Mouse (Mus musculus): ENCODE results near the gene Dusp3. TPM values are rescaled to one million over a fixed set of nuclear protein-coding genes. Genes with fewer than 3 reads are reported as not detected.

Dusp3 gene
- polyA plus RNA-seq, 1 experiment, result 98.5 TPM

GRCm38 (mm10) chr11:101950021-101950420 lies 36.8 kb downstream of the Dusp3 start:
- Histone ChIP-seq H3K4me1 (ENCODE audit: control insufficient read depth, insufficient read depth, low read length) (peaks cover 9% of the 10 kb centered on the region), H3K27ac (ENCODE audit: insufficient read depth, low read length) (no peak overlapping the region), H3K27me3 (ENCODE audit: control insufficient read depth, insufficient read depth, low read length) (no peaks in the 10 kb centered on the region), H3K4me3 (replicated peaks; ENCODE audit: insufficient read depth, low read depth, low read length) (no peak overlapping the region)
- TF ChIP-seq POLR2A (IDR thresholded peaks at IDR 0.05; ENCODE audit: borderline replicate concordance, insufficient read depth, low read length) (no peak), CTCF (IDR thresholded peaks at IDR 0.05; ENCODE audit: borderline replicate concordance, insufficient read depth, low read depth, low read length) (no peak)
- 30% methylated on average over 5 of the region's 5 CpGs for WGBS
- peak; percentile 20 to 47 for DNase-seq

GRCm38 (mm10) chr11:101946525-101946924 lies 40.3 kb downstream of the Dusp3 start:
- Histone ChIP-seq H3K4me1 (ENCODE audit: control insufficient read depth, insufficient read depth, low read length) (peaks cover 15% of the 10 kb centered on the region), H3K4me3 (replicated peaks; ENCODE audit: insufficient read depth, low read depth, low read length) (no peak overlapping the region), H3K27me3 (ENCODE audit: control insufficient read depth, insufficient read depth, low read length) (no peaks in the 10 kb centered on the region), H3K27ac (ENCODE audit: insufficient read depth, low read length) (no peak overlapping the region)
- TF ChIP-seq CTCF (IDR thresholded peaks at IDR 0.05; ENCODE audit: borderline replicate concordance, insufficient read depth, low read depth, low read length) (no peak), POLR2A (IDR thresholded peaks at IDR 0.05; ENCODE audit: borderline replicate concordance, insufficient read depth, low read length) (no peak)
- WGBS, result 61% methylated on average over 5 of the region's 5 CpGs
- DNase-seq, result no peak

DNA sequence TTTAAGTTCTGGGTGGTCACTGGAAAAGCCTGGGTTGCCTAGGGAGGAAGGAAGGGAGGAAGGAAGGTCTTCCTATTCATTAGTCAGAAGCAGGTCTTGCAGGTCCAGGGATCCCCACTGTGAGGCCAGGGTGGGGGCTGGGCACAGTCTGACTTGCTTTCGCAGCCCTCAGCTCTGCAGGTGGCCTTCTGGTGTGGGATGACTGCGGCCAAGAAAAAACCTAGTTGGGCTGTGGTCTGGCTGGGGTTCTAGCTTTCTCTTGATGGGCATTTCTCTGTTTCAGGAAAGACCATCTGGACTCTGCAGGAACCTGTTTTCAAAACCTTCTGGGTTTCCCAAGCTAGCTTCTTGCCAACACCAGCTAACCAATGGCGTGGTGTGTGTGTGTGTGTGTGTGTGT lies 43.8 kb downstream of the Dusp3 start:
- WGBS, result 3% methylated on average over 3 of the region's 3 CpGs
- no peaks in the 10 kb centered on the region for H3K27me3 ChIP-seq (ENCODE audit: control insufficient read depth, insufficient read depth, low read length)
- peaks cover 13% of the 10 kb centered on the region for H3K4me1 ChIP-seq (ENCODE audit: control insufficient read depth, insufficient read depth, low read length)
- TF ChIP-seq POLR2A (IDR thresholded peaks at IDR 0.05; ENCODE audit: borderline replicate concordance, insufficient read depth, low read length), result no peak
- no peak for TF ChIP-seq CTCF (IDR thresholded peaks at IDR 0.05; ENCODE audit: borderline replicate concordance, insufficient read depth, low read depth, low read length)
- peak; percentile 92 to 96 for DNase-seq
- no peak overlapping the region for H3K27ac ChIP-seq (ENCODE audit: insufficient read depth, low read length)
- H3K4me3 ChIP-seq (replicated peaks; ENCODE audit: insufficient read depth, low read depth, low read length), result no peak overlapping the region

DNA sequence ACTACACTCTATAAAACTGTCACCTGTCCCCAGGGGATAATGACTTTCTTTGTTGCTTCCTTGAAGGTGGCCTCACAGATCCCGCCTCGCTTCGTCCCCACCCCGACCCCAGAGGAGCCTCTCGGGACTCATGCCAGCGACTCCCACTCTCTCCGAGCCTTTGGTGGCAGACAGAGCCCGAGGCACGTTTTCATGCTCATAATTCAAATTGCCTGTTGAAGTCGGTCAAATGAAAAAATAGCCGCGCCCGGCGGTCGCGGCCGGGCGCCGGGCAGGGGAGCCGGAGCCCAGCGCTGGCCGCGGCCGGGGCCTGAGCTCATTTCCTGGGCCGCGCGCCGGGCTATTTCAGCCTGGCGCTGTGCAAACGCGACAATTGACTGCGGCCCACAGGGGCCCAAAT lies 49.7 kb downstream of the Dusp3 start:
- peak; percentile 36 to 46 for DNase-seq
- WGBS, result 1% methylated on average over 32 of the region's 32 CpGs
- TF ChIP-seq CTCF (IDR thresholded peaks at IDR 0.05; ENCODE audit: borderline replicate concordance, insufficient read depth, low read depth, low read length) (no peak), POLR2A (IDR thresholded peaks at IDR 0.05; ENCODE audit: borderline replicate concordance, insufficient read depth, low read length) (no peak)
- peaks cover 17% of the 10 kb centered on the region for H3K4me1 ChIP-seq (ENCODE audit: control insufficient read depth, insufficient read depth, low read length)
- H3K4me3 ChIP-seq (replicated peaks; ENCODE audit: insufficient read depth, low read depth, low read length), result peak overlapping the region; percentile 87
- H3K27me3 ChIP-seq (ENCODE audit: control insufficient read depth, insufficient read depth, low read length), result no peaks in the 10 kb centered on the region
- peak overlapping the region; percentile 69; the same call in 1 of the 2 replicates for H3K27ac ChIP-seq (ENCODE audit: insufficient read depth, low read length)

DNA sequence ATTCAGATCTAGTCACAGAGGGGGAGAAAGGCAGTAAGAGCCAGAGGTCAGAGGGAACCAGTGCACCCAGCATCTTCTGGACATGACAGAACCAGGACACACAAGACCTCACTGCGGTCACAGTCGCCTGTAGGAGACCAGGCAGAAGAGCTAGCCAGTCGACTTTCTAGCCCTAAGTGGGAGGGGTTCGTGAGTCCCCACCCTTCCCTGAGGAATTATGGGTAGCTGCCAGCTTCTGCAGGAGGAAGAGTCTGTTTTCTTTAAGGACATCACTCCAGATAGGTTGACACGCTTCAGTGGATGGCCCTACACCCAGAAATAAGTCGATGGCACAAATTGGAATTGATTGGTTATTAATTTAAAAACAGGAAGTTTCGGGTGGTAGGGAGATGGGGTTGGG lies 50.4 kb downstream of the Dusp3 start:
- H3K4me3 ChIP-seq (replicated peaks; ENCODE audit: insufficient read depth, low read depth, low read length), result no peak overlapping the region
- no peaks in the 10 kb centered on the region for H3K27me3 ChIP-seq (ENCODE audit: control insufficient read depth, insufficient read depth, low read length)
- 75% methylated on average over 7 of the region's 7 CpGs for WGBS
- TF ChIP-seq CTCF (IDR thresholded peaks at IDR 0.05; ENCODE audit: borderline replicate concordance, insufficient read depth, low read depth, low read length), result no peak
- no peak for TF ChIP-seq POLR2A (IDR thresholded peaks at IDR 0.05; ENCODE audit: borderline replicate concordance, insufficient read depth, low read length)
- DNase-seq, result no peak
- H3K27ac ChIP-seq (ENCODE audit: insufficient read depth, low read length), result no peak overlapping the region
- peaks cover 16% of the 10 kb centered on the region for H3K4me1 ChIP-seq (ENCODE audit: control insufficient read depth, insufficient read depth, low read length)

DNA sequence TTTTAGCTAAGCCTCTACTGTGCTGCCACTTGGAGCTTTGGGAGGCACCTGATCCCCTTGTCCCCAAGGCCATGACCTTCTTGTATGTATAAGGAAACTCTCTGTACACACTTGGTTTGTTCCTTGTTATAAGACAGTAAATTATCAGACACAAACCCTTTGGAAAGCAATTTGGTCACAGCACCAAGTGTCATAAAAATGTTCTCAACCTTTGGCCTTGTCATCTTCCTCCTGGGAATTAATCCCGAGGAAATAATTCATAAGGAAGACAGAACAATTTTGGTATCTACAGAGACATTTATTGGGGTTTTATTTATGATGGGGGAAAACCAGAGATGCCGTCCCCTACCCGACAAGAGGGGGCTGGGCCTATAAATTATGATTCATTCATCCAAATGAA lies 51.1 kb downstream of the Dusp3 start:
- TF ChIP-seq CTCF (IDR thresholded peaks at IDR 0.05; ENCODE audit: borderline replicate concordance, insufficient read depth, low read depth, low read length) (no peak), POLR2A (IDR thresholded peaks at IDR 0.05; ENCODE audit: borderline replicate concordance, insufficient read depth, low read length) (no peak)
- WGBS, result 94% methylated on average over 3 of the region's 3 CpGs
- H3K27ac ChIP-seq (ENCODE audit: insufficient read depth, low read length), result no peak overlapping the region
- no peak for DNase-seq
- no peak overlapping the region for H3K4me3 ChIP-seq (replicated peaks; ENCODE audit: insufficient read depth, low read depth, low read length)
- peaks cover 10% of the 10 kb centered on the region; the same call in 1 of the 2 replicates for H3K4me1 ChIP-seq (ENCODE audit: control insufficient read depth, insufficient read depth, low read length)
- no peaks in the 10 kb centered on the region for H3K27me3 ChIP-seq (ENCODE audit: control insufficient read depth, insufficient read depth, low read length)

GRCm38 (mm10) chr11:101931978-101932377 lies 54.8 kb downstream of the Dusp3 start:
- TF ChIP-seq CTCF (IDR thresholded peaks at IDR 0.05; ENCODE audit: borderline replicate concordance, insufficient read depth, low read depth, low read length) (no peak), POLR2A (IDR thresholded peaks at IDR 0.05; ENCODE audit: borderline replicate concordance, insufficient read depth, low read length) (no peak)
- WGBS, result 63% methylated on average over 4 of the region's 4 CpGs
- DNase-seq, result no peak
- H3K4me3 ChIP-seq (replicated peaks; ENCODE audit: insufficient read depth, low read depth, low read length), result no peak overlapping the region
- H3K27ac ChIP-seq (ENCODE audit: insufficient read depth, low read length), result no peak overlapping the region
- peaks cover 4% of the 10 kb centered on the region; the same call in 1 of the 2 replicates for H3K4me1 ChIP-seq (ENCODE audit: control insufficient read depth, insufficient read depth, low read length)
- H3K27me3 ChIP-seq (ENCODE audit: control insufficient read depth, insufficient read depth, low read length), result no peaks in the 10 kb centered on the region

GRCm38 (mm10) chr11:101928030-101928762 lies 58.6 kb downstream of the Dusp3 start:
- TF ChIP-seq POLR2A (IDR thresholded peaks at IDR 0.05; ENCODE audit: borderline replicate concordance, insufficient read depth, low read length), result no peak
- peak; percentile 44 for TF ChIP-seq CTCF (IDR thresholded peaks at IDR 0.05; ENCODE audit: borderline replicate concordance, insufficient read depth, low read depth, low read length)
- WGBS, result 61% methylated on average over 25 of the region's 25 CpGs

More at GRCm38 (mm10) chr11:101928030-101928762, 58.6 kb downstream of the Dusp3 start:
- no peak overlapping the region for H3K27ac ChIP-seq (ENCODE audit: insufficient read depth, low read length)
- H3K4me3 ChIP-seq (replicated peaks; ENCODE audit: insufficient read depth, low read depth, low read length), result no peak overlapping the region
- DNase-seq, result peak in 1 of 2 experiments; percentile 44
- no peaks in the 10 kb centered on the region for H3K4me1 ChIP-seq (ENCODE audit: control insufficient read depth, insufficient read depth, low read length)
- no peaks in the 10 kb centered on the region for H3K27me3 ChIP-seq (ENCODE audit: control insufficient read depth, insufficient read depth, low read length)
